Mouse (Mus musculus): ENCODE measurements around the gene Fam107b. TPM values are rescaled to one million over a fixed set of nuclear protein-coding genes. Genes with fewer than 3 reads are reported as not detected.

Fam107b gene
- total RNA-seq, 2 experiments from 2014 or later, result 1.3 to 4.3 TPM

GRCm38 (mm10) chr2:3745910-3746606, 175.8 kb downstream of the Fam107b start:
- TF ChIP-seq CTCF (IDR thresholded peaks at IDR 0.05), result no peak
- intact Hi-C loops (cut with DNase I), result no loop called here
- no peak for DNase-seq
- H3K4me3 ChIP-seq, result no peak overlapping the region
- H3K27ac ChIP-seq, result no peak overlapping the region

- DNase-seq, result peak; percentile 59
Measured at GRCm38 (mm10) chr2:3748714-3749503, 178.6 kb downstream of the Fam107b start.

GRCm38 (mm10) chr2:3749504-3750024, 179.3 kb downstream of the Fam107b start:
- no peak for DNase-seq
- TF ChIP-seq CTCF (IDR thresholded peaks at IDR 0.05), result no peak
- Histone ChIP-seq H3K27ac (peak overlapping the region; percentile 54), H3K4me3 (0 out of 2 replicates have a peak overlapping the region, but pooled peaks have one; percentile 3)
- intact Hi-C loops (cut with DNase I), result no loop called here

More at GRCm38 (mm10) chr2:3748714-3749503, 178.6 kb downstream of the Fam107b start:
- H3K27ac ChIP-seq, result peak overlapping the region; percentile 54
- H3K4me3 ChIP-seq, result 0 out of 2 replicates have a peak overlapping the region, but pooled peaks have one; percentile 3
- TF ChIP-seq CTCF (IDR thresholded peaks at IDR 0.05), result no peak
- intact Hi-C loops (cut with DNase I), result no loop called here

- no peak for TF ChIP-seq CTCF (IDR thresholded peaks at IDR 0.05)
- DNase-seq, result no peak
- H3K4me3 ChIP-seq, result no peak overlapping the region
- intact Hi-C loops (cut with DNase I), result no loop called here
- H3K27ac ChIP-seq, result no peak overlapping the region
Measured at GRCm38 (mm10) chr2:3750126-3750525, 179.8 kb downstream of the Fam107b start.

GRCm38 (mm10) chr2:3752365-3752764, 182.1 kb downstream of the Fam107b start:
- no peak for DNase-seq
- Histone ChIP-seq H3K4me3 (no peak overlapping the region), H3K27ac (no peak overlapping the region)
- TF ChIP-seq CTCF (IDR thresholded peaks at IDR 0.05), result no peak
- intact Hi-C loops (cut with DNase I), result no loop called here

GRCm38 (mm10) chr2:3752893-3753292, 182.6 kb downstream of the Fam107b start:
- DNase-seq, result no peak
- Histone ChIP-seq H3K27ac (no peak overlapping the region), H3K4me3 (no peak overlapping the region)
- intact Hi-C loops (cut with DNase I), result no loop called here
- no peak for TF ChIP-seq CTCF (IDR thresholded peaks at IDR 0.05)

DNA sequence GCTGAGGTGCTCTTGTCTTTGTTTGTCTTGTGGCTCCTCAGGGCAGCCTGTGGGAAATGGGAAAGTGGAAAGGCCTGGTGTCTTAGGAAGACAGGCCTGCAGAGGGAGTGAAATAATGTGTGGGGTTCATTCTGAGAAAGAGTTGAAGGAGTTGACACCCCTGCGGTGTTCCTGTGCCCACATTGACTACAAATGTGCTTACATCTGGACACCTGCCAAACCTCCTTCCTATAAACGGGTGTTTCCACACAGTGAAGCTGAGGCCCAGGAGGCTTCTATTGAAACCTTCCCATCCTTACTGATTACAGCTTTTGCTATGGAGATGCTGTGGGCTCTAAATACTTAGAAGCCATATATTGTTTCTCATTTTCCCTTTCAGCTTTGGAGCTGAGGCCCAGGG, 183.5 kb downstream of the Fam107b start:
- Histone ChIP-seq H3K27ac (no peak overlapping the region), H3K4me3 (no peak overlapping the region)
- no peak for DNase-seq
- TF ChIP-seq CTCF (IDR thresholded peaks at IDR 0.05), result no peak
- intact Hi-C loops (cut with DNase I), result no loop called here

- intact Hi-C loops (cut with DNase I), result no loop called here
- Histone ChIP-seq H3K27ac (no peak overlapping the region), H3K4me3 (no peak overlapping the region)
- TF ChIP-seq CTCF (IDR thresholded peaks at IDR 0.05), result no peak
- no peak for DNase-seq
Measured at GRCm38 (mm10) chr2:3755936-3756335, 185.6 kb downstream of the Fam107b start.

GRCm38 (mm10) chr2:3758406-3758805, 188.1 kb downstream of the Fam107b start:
- TF ChIP-seq CTCF (IDR thresholded peaks at IDR 0.05), result no peak
- Histone ChIP-seq H3K4me3 (no peak overlapping the region), H3K27ac (no peak overlapping the region)
- intact Hi-C loops (cut with DNase I), result no loop called here
- no peak for DNase-seq

DNA sequence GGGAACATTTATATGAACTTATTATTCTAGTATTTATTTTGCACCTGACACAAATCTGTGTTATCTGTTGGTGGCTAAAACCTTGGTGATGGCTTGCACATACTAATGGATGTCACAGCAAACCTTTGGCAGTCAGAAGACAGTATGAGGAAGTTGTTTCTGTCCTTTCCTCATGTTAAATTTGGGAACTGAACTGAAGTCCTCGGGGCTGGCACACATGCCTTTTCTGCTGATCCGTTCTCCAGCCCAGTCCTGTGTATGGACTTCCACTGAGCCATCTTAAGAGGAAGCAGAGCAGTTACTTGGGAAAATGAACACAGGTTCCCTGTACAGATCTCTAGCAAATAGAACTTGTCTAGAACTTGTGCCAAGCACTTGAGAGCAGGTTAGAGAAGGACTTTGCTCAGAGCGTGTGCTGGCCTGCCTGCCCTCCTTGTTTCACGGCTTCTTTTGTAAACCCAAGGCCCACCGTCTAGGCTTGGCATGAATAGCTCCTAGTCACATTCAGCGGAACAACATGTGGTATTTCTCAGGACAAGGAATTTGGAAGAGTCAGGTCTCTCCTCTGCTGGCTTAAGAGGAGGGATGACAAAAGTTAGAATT, 190.0 kb downstream of the Fam107b start:
- no peak for TF ChIP-seq CTCF (IDR thresholded peaks at IDR 0.05)
- intact Hi-C loops (cut with DNase I), result no loop called here
- no peak overlapping the region for H3K27ac ChIP-seq
- no peak for DNase-seq
- H3K4me3 ChIP-seq, result no peak overlapping the region

GRCm38 (mm10) chr2:3764136-3764535, 193.8 kb downstream of the Fam107b start:
- Histone ChIP-seq H3K27ac (no peak overlapping the region), H3K4me3 (no peak overlapping the region)
- intact Hi-C loops (cut with DNase I), result no loop called here
- no peak for TF ChIP-seq CTCF (IDR thresholded peaks at IDR 0.05)
- no peak for DNase-seq

GRCm38 (mm10) chr2:3765957-3766783, 195.9 kb downstream of the Fam107b start:
- intact Hi-C loops (cut with DNase I), result no loop called here
- peak overlapping the region; percentile 69 for H3K27ac ChIP-seq
- DNase-seq, result no peak
- TF ChIP-seq CTCF (IDR thresholded peaks at IDR 0.05), result no peak
- H3K4me3 ChIP-seq, result no peak overlapping the region
